Mouse (Mus musculus) kidney, adult 2 months (tissue): Measurements from ENCODE around the gene Elmo1.

Experiments used
- CTCF ChIP-seq: fragments of 200-500 bp; conservative IDR thresholded peaks from 2 replicates; pipeline ENCODE4 v1.5.1; 2011; ENCODE audit warnings: low read depth, mild to moderate bottlenecking, control low read depth, low read length, moderate library complexity, mixed read lengths; ENCODE audit not compliant: insufficient read depth, insufficient read length
- POLR2A ChIP-seq: fragments of 200-500 bp; IDR thresholded peaks from one replicate; pipeline ENCODE4 v1.6.1; 2011; ENCODE audit warnings: low read depth, low read length, control low read depth

GRCm38 (mm10) chr13:20257562-20258525 lies 167.4 kb downstream of the Elmo1 start:
- no peak for TF ChIP-seq POLR2A
- no peak for TF ChIP-seq CTCF
